Mouse (Mus musculus) heart, embryonic 15.5 days (tissue): ENCODE data around the gene Gm10778. TPM values are rescaled to one million over a fixed set of nuclear protein-coding genes. Genes with fewer than 3 reads are reported as not detected.
A peak's percentile ranks its signal among the peaks of the same experiment; 100 is the strongest.
"Not testable (repeated sequence)": the region's sequence is repeated elsewhere in the genome, so short reads cannot be mapped to it uniquely, and the experiment has no call there.

ENCODE experiments used
- ATAC-seq: fragments of 200-750 bp; cut with Nextera tagmentation; replicated peaks from 2 replicates; pipeline ENCODE4 v1.8.0; 2017; ENCODE audit warnings: low read depth, moderate TSS enrichment; ENCODE audit not compliant: insufficient number of reproducible peaks, insufficient read depth, low FRiP score
- H3K27ac ChIP-seq: fragments of 300-500 bp; sonication (generic); 2 replicates; pipeline ENCODE4 v1.5.1; 2015; ENCODE audit warnings: mild to moderate bottlenecking, inconsistent platforms
- H3K27me3 ChIP-seq: fragments of 300-500 bp; sonication (generic); 2 replicates; pipeline ENCODE4 v1.6.1; 2015; ENCODE audit warnings: inconsistent platforms
- H3K36me3 ChIP-seq: fragments of 300-500 bp; sonication (generic); 2 replicates; pipeline ENCODE4 v1.6.1; 2015; ENCODE audit warnings: mild to moderate bottlenecking, inconsistent platforms
- H3K4me1 ChIP-seq: fragments of 300-500 bp; sonication (generic); replicated peaks from 2 replicates; pipeline ENCODE4 v1.6.1; 2015; ENCODE audit warnings: inconsistent platforms
- H3K4me2 ChIP-seq: fragments of 300-500 bp; sonication (generic); 2 replicates; pipeline ENCODE4 v1.6.1; 2015; ENCODE audit warnings: inconsistent platforms, mild to moderate bottlenecking, moderate library complexity
- H3K4me3 ChIP-seq: fragments of 300-500 bp; sonication (generic); 2 replicates; pipeline ENCODE4 v1.5.1; 2015; ENCODE audit warnings: mild to moderate bottlenecking, inconsistent platforms
- H3K9ac ChIP-seq: fragments of 300-500 bp; sonication (generic); 2 replicates; pipeline ENCODE4 v1.6.1; 2015; ENCODE audit warnings: mild to moderate bottlenecking, inconsistent platforms
- H3K9me3 ChIP-seq: fragments of 300-500 bp; sonication (generic); replicated peaks from 2 replicates; pipeline ENCODE4 v1.6.1; 2016; ENCODE audit warnings: inconsistent platforms
- WGBS: fragments of 180-500 bp; shearing (Covaris S2); methylation state at CpG from one replicate; pipeline ENCODE4 v1.1.7; 2015; ENCODE audit warnings: mixed read lengths; 5-methylcytosine and 5-hydroxymethylcytosine counted together
- polyA plus RNA-seq: library from polyadenylated mRNA; unstranded; fragments of >200 nt; fragmentation: Nextera tagmentation; extraction: Ambion mirVana; gene quantifications from 2 replicates; pipeline ENCODE4 v1.2.1, GENCODE M21; 2015

Gene Gm10778
- polyA plus RNA-seq, 1 experiment from 2014 or later, result 2.9 TPM

DNA sequence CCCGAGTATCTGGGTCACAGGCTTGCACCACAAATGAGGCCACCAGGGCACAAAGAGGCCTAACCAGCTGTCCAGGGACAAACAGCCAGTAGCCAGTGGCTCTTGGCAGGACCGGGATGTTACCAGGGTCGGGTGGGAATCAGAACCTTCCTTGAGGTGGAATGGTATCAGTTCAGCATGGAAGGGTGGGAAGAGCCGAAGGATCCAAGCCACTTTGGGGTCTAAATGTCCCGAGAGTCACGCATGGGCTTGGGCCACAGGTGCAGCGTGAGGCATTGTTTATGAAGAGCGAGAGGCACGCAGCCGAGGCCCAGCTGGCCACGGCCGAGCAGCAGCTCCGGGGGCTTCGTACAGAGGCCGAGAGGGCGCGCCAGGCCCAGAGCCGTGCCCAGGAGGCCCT lies 4.1 kb upstream of the Gm10778 start:
- Histone ChIP-seq H3K9me3 (no peaks in the 10 kb centered on the region), H3K9ac (no peak overlapping the region), H3K36me3 (no peaks in the 10 kb centered on the region), H3K27me3 (no peaks in the 10 kb centered on the region), H3K4me2 (no peak overlapping the region), H3K4me1 (peaks cover 29% of the 10 kb centered on the region), H3K27ac (no peak overlapping the region), H3K4me3 (no peak overlapping the region)
- ATAC-seq, result no peak
- WGBS, result 89% methylated on average over 18 of the region's 18 CpGs

DNA sequence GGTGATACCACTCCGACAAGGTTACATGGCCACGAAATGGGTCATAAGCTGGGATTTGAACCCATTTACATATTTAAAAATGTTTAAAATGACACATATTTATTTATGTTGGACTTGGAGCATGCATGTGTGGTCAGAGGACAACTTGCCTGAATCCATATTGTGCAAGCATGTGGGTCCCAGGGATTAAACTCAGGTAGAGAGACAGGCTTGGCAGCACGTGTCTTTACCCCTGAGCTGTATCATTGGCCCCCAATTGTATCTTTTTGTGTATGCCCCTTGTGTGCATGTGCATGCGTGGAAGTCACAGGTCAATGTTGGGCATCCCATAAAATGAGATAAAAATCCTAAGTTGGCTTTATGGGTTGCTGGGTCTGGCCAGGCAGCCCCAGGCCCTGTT lies 3.5 kb upstream of the Gm10778 start:
- no peak for ATAC-seq
- H3K4me3 ChIP-seq, result no peak overlapping the region
- H3K4me1 ChIP-seq, result peaks cover 34% of the 10 kb centered on the region
- no peaks in the 10 kb centered on the region for H3K36me3 ChIP-seq
- no peaks in the 10 kb centered on the region for H3K9me3 ChIP-seq
- no peak overlapping the region for H3K9ac ChIP-seq
- no peak overlapping the region for H3K27ac ChIP-seq
- H3K27me3 ChIP-seq, result no peaks in the 10 kb centered on the region
- no peak overlapping the region for H3K4me2 ChIP-seq
- 87% methylated on average over 4 of the region's 4 CpGs for WGBS

DNA sequence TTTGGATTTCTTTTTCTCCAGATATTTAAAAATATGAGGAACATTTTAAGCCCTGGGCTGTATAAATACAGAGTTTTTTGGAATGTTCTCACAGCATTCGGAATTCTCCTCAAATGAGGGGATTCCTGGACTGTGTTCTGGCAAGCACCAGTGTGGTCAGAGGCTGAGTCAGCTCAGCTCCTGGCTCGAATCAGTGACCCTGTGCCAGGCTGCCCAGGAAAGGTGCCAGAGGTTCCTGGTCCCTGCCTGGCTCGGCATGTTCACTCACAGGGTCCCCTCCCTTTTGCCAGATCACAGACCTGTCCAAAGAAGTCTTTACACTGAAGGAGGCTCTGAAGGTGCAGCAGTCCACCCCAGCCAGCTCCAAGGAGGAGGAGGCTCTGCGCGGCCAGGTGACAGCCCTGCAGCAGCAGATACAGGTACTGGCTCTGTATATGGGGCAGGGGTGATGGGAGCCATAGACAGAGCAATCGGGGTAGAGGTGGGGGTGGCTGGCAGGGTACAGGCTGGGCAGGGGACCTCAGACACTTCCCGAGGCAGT lies 2.8 kb upstream of the Gm10778 start:
- Histone ChIP-seq H3K36me3 (no peaks in the 10 kb centered on the region), H3K4me1 (peaks cover 31% of the 10 kb centered on the region), H3K9ac (no peak overlapping the region), H3K4me2 (no peak overlapping the region), H3K27ac (no peak overlapping the region), H3K9me3 (no peaks in the 10 kb centered on the region), H3K27me3 (no peaks in the 10 kb centered on the region), H3K4me3 (no peak overlapping the region)
- 74% methylated on average over 7 of the region's 7 CpGs for WGBS
- ATAC-seq, result no peak

DNA sequence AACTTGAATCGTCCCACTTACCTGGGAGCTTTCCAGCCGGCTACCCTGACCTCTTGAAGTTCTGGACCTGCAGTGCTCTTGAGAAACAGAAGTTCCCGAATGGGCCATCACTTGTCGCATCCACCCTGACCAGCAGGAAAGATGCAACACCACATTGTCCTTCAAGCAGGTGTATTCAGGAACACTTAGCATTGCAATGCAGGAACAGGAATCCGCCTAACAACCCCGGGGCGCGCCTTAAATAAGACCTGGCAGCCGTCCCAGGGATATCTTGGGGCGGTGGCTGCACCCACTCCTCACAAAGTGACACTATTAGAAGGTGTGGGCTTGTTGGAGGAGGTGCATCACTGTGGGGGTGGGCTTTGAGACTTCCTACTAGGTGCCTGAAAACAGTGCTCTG lies 6.3 kb downstream of the Gm10778 start:
- Histone ChIP-seq H3K4me1 (peaks cover 1% of the 10 kb centered on the region; the same call in 1 of the 2 replicates), H3K27me3 (no peaks in the 10 kb centered on the region), H3K27ac (no peak overlapping the region), H3K4me2 (no peak overlapping the region), H3K9me3 (0 out of 2 replicates have a peak, but pooled peaks cover 12% of the 10 kb centered on the region), H3K36me3 (peaks cover 15% of the 10 kb centered on the region), H3K9ac (no peak overlapping the region), H3K4me3 (no peak overlapping the region)
- WGBS, result 95% methylated on average over 10 of the region's 10 CpGs
- no peak for ATAC-seq

DNA sequence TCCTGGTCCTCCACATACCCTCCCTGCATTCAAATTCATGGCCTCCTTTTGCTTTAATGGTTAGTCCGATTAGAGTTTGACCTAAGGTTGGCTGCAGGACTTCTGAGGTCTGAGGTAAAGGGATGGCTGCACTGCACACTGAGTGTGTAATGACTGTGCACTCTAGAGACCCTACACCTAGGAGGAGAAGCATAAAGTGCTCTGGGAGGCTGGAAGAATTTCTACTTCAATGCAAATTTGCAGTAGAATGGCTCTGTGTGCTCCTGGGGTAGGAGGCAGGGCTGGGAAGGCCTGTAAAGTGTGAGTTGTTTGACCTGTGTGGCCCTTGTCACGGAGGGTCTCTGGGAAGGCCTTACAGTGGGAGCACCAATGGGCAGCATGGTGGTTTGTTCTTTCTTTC lies 7.3 kb downstream of the Gm10778 start:
- ATAC-seq, result no peak
- Histone ChIP-seq H3K9me3 (0 out of 2 replicates have a peak, but pooled peaks cover 12% of the 10 kb centered on the region), H3K9ac (no peak overlapping the region), H3K27me3 (no peaks in the 10 kb centered on the region), H3K36me3 (peaks cover 15% of the 10 kb centered on the region), H3K27ac (no peak overlapping the region), H3K4me1 (no peaks in the 10 kb centered on the region), H3K4me3 (no peak overlapping the region), H3K4me2 (no peak overlapping the region)
- WGBS, result 95% methylated on average over 2 of the region's 2 CpGs

DNA sequence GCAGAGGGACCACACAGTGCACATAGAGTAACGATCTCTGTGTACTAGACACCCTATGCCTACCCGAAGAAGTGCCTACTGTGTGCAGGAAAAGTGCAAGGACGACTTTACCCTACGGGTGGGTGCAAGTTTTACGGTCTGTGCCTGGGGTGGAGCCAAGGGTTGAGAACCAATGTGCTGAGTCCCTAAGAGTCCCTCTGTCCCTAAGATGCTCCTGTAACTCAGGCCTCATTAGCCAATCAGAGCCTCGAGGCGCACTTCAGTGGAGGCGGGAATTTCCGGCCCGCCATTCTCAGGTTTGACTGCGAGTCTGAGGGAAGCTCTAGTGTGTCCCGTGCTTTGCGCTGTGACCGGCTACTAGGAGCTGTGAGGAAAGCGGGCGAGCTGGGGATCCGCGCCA lies 38.3 kb downstream of the Gm10778 start:
- H3K9me3 ChIP-seq, ATAC-seq, H3K36me3 ChIP-seq, H3K27ac ChIP-seq, H3K27me3 ChIP-seq, H3K4me2 ChIP-seq, H3K4me3 ChIP-seq, H3K9ac ChIP-seq, H3K4me1 ChIP-seq: not testable (repeated sequence)
- no CpG with 5 or more reads among the region's 18 CpGs for WGBS

DNA sequence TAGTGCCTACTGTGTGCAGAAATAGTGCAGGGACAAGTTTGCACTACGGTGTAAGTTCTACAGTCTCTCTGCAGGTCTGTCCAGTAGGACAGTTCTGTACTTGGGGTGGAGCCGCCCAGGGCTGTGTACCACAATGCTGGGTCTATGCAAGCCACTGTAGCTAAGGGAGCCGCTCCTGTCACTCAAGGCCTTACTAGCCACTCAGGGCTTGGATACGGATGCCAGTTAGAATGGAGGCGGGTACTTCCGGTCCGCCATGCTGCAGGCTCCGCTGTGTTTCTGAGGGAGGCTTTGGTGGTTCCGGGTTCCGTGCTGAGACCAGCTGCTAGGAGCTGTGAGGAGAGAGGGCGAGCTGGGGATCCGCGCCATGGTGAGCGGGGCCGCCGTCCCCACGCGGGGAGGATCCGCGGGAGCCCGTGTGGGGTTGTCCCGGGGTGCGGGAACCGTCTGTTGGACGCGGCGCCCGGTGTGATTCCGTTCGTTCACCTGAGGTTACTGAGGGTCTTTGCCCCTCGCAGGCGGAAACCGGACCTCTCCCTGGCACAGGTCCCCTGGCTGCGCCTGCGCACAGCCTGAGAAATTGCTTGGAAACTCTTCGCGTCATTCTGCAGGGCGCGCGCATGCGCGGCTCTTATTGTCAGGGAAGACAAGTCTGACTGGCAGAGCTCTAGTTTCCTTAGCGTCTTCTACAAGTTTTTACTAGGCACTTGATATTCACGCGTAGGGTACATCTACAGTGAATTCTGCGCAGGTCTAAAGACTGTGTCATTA lies 55.9 kb downstream of the Gm10778 start, which contains the start of gene Zfp433:
Zfp433 (plus strand) TSS at position 295 of the 771 bp plus-strand sequence.
- WGBS, result no CpG with 5 or more reads among the region's 46 CpGs
- not testable (repeated sequence) for H3K4me3 ChIP-seq, H3K27me3 ChIP-seq, H3K9me3 ChIP-seq, H3K27ac ChIP-seq, H3K9ac ChIP-seq, H3K4me1 ChIP-seq, H3K4me2 ChIP-seq, H3K36me3 ChIP-seq
- ATAC-seq, result peak; percentile 99

Other genes starting within 250 kb of the Gm10778 start
- 60.9 and 71.2 TPM in 2 replicates for gene Nfic, start 193.4 kb upstream of the Gm10778 start, polyA plus RNA-seq
- gene Celf5, start 166.3 kb upstream of the Gm10778 start, polyA plus RNA-seq, result 0.08 and 0.41 TPM in 2 replicates
- 43.6 and 63.4 TPM in 2 replicates for gene Ncln, start 152.7 kb upstream of the Gm10778 start, polyA plus RNA-seq
- 0.47 and 1.5 TPM in 2 replicates for gene S1pr4, start 148.9 kb upstream of the Gm10778 start, polyA plus RNA-seq
- 0.64 and 1.6 TPM in 2 replicates for gene Gna15, start 124.8 kb upstream of the Gm10778 start, polyA plus RNA-seq
- 52.1 and 64.1 TPM in 2 replicates for gene Gna11, start 103.9 kb upstream of the Gm10778 start, polyA plus RNA-seq
- 650 and 761 TPM in 2 replicates for gene Aes, start 89.6 kb upstream of the Gm10778 start, polyA plus RNA-seq
- gene Tle2, start 74.5 kb upstream of the Gm10778 start, polyA plus RNA-seq, result 23.6 and 29.3 TPM in 2 replicates
- 23.9 and 30.5 TPM in 2 replicates for gene Tle6, start 48.0 kb upstream of the Gm10778 start, polyA plus RNA-seq
- gene BC025920, start 42.8 kb upstream of the Gm10778 start, polyA plus RNA-seq, result 0.48 and 0.72 TPM in 2 replicates
- gene Sirt6, start 21.3 kb upstream of the Gm10778 start, polyA plus RNA-seq, result 20.8 and 26.7 TPM in 2 replicates
- 12.3 and 13.7 TPM in 2 replicates for gene Ankrd24, start 20.5 kb upstream of the Gm10778 start, polyA plus RNA-seq
- gene Zfp433, start 55.8 kb downstream of the Gm10778 start, polyA plus RNA-seq, result 8.3 and 10.9 TPM in 2 replicates
- 3.9 and 4.6 TPM in 2 replicates for gene Gm3055, start 122.1 kb downstream of the Gm10778 start, polyA plus RNA-seq
- gene Gm4767, start 163.1 kb downstream of the Gm10778 start, polyA plus RNA-seq, result 1.2 and 2.2 TPM in 2 replicates
- 4.8 and 6.1 TPM in 2 replicates for gene Gm32687, start 214.9 kb downstream of the Gm10778 start, polyA plus RNA-seq